Mouse (Mus musculus) forebrain, embryonic 12.5 days (tissue): ENCODE measurements around the gene Ptgfr. TPM values are rescaled to one million over a fixed set of nuclear protein-coding genes. Genes with fewer than 3 reads are reported as not detected.

Experiments
- ATAC-seq: fragments of 200-750 bp; cut with Nextera tagmentation; 2 replicates; pipeline ENCODE4 v1.8.0; 2017; ENCODE audit warnings: moderate TSS enrichment; ENCODE audit not compliant: low FRiP score
- H3K27ac ChIP-seq: fragments of 300-500 bp; sonication (generic); 2 replicates; pipeline ENCODE4 v1.5.1; 2016; ENCODE audit warnings: mild to moderate bottlenecking
- H3K27me3 ChIP-seq: fragments of 300-500 bp; sonication (generic); 2 replicates; pipeline ENCODE4 v1.6.1; 2016; ENCODE audit warnings: mild to moderate bottlenecking
- H3K36me3 ChIP-seq: fragments of 300-500 bp; sonication (generic); replicated peaks from 2 replicates; pipeline ENCODE4 v1.6.1; 2016; ENCODE audit warnings: mild to moderate bottlenecking
- H3K4me1 ChIP-seq: fragments of 300-500 bp; sonication (generic); 2 replicates; pipeline ENCODE4 v1.6.1; 2016
- H3K4me2 ChIP-seq: fragments of 300-500 bp; sonication (generic); 2 replicates; pipeline ENCODE4 v1.6.1; 2016; ENCODE audit warnings: mild to moderate bottlenecking, moderate library complexity
- H3K4me3 ChIP-seq: fragments of 300-500 bp; sonication (generic); replicated peaks from 2 replicates; pipeline ENCODE4 v1.5.1; 2016; ENCODE audit warnings: mild to moderate bottlenecking
- H3K9ac ChIP-seq: fragments of 300-500 bp; sonication (generic); 2 replicates; pipeline ENCODE4 v1.6.1; 2016; ENCODE audit warnings: mild to moderate bottlenecking
- H3K9me3 ChIP-seq: fragments of 300-500 bp; sonication (generic); 2 replicates; pipeline ENCODE4 v1.6.1; 2016
- WGBS: fragments of 180-500 bp; shearing (Covaris S2); methylation state at CpG from one replicate; pipeline ENCODE4 v1.1.7; 2016; 5-methylcytosine and 5-hydroxymethylcytosine counted together
- polyA plus RNA-seq: library from polyadenylated mRNA; unstranded; fragments of >200 nt; fragmentation: Nextera tagmentation; extraction: Ambion mirVana; gene quantifications from 2 replicates; pipeline ENCODE4 v1.2.1, GENCODE M21; 2016

Ptgfr gene
- 0.56 and 0.65 TPM in 2 replicates for polyA plus RNA-seq

- under 1% methylated on average over 30 of the region's 30 CpGs for WGBS
- H3K36me3 ChIP-seq = no peaks in the 10 kb centered on the region
- peak within 1 kb of the TSS; percentile 92 for H3K4me2 ChIP-seq
- peak; percentile 87 for ATAC-seq
- peaks cover 21% of the 10 kb centered on the region for H3K27me3 ChIP-seq
- no peaks in the 10 kb centered on the region for H3K9me3 ChIP-seq
- H3K27ac ChIP-seq = no peak within 1 kb of the TSS
- peaks cover 14% of the 10 kb centered on the region for H3K4me1 ChIP-seq
- H3K4me3 ChIP-seq = peak within 1 kb of the TSS; percentile 49
- peak within 1 kb of the TSS; percentile 57 for H3K9ac ChIP-seq
These were observed at the start of gene Ptgfr for GRCm38 (mm10) chr3:151836871-151837680. Gene Ptgfr (minus strand): TSS chr3:151837630.

- Histone ChIP-seq H3K36me3 (no peaks in the 10 kb centered on the region), H3K4me3 (no peak overlapping the region), H3K4me2 (no peak overlapping the region), H3K27ac (no peak overlapping the region), H3K27me3 (no peaks in the 10 kb centered on the region), H3K9me3 (no peaks in the 10 kb centered on the region), H3K9ac (no peak overlapping the region), H3K4me1 (no peaks in the 10 kb centered on the region)
- no peak for ATAC-seq
- WGBS = 76% methylated on average over 5 of the region's 5 CpGs
These were observed 46.5 kb upstream of the Ptgfr start for GRCm38 (mm10) chr3:151883881-151884280.

- ATAC-seq = no peak
- Histone ChIP-seq H3K4me1 (no peaks in the 10 kb centered on the region), H3K9ac (no peak overlapping the region), H3K36me3 (no peaks in the 10 kb centered on the region), H3K27me3 (no peaks in the 10 kb centered on the region), H3K27ac (no peak overlapping the region), H3K4me3 (no peak overlapping the region), H3K4me2 (no peak overlapping the region), H3K9me3 (no peaks in the 10 kb centered on the region)
- WGBS = 72% methylated on average over 2 of the region's 2 CpGs
These were observed 42.6 kb upstream of the Ptgfr start for GRCm38 (mm10) chr3:151879981-151880380.

GRCm38 (mm10) chr3:151868970-151869369, 31.5 kb upstream of the Ptgfr start:
- H3K4me2 ChIP-seq = no peak overlapping the region
- no peak overlapping the region for H3K9ac ChIP-seq
- no peaks in the 10 kb centered on the region for H3K27me3 ChIP-seq
- no peak for ATAC-seq
- H3K9me3 ChIP-seq = no peaks in the 10 kb centered on the region
- no peak overlapping the region for H3K4me3 ChIP-seq
- no peaks in the 10 kb centered on the region for H3K36me3 ChIP-seq
- no peak overlapping the region for H3K27ac ChIP-seq
- H3K4me1 ChIP-seq = no peaks in the 10 kb centered on the region

- no peak for ATAC-seq
- no peak overlapping the region for H3K9ac ChIP-seq
These were observed 13.9 kb upstream of the Ptgfr start for GRCm38 (mm10) chr3:151851344-151851743.

GRCm38 (mm10) chr3:151850621-151851020, 13.2 kb upstream of the Ptgfr start:
- Histone ChIP-seq H3K27ac (no peak overlapping the region), H3K27me3 (no peaks in the 10 kb centered on the region), H3K9me3 (no peaks in the 10 kb centered on the region), H3K4me3 (no peak overlapping the region), H3K4me2 (no peak overlapping the region), H3K36me3 (no peaks in the 10 kb centered on the region), H3K9ac (no peak overlapping the region), H3K4me1 (no peaks in the 10 kb centered on the region)
- 62% methylated on average over 1 of the region's 1 CpGs for WGBS
- no peak for ATAC-seq

More at GRCm38 (mm10) chr3:151851344-151851743, 13.9 kb upstream of the Ptgfr start:
- Histone ChIP-seq H3K27ac (no peak overlapping the region), H3K27me3 (no peaks in the 10 kb centered on the region), H3K4me1 (no peaks in the 10 kb centered on the region), H3K4me3 (no peak overlapping the region), H3K4me2 (no peak overlapping the region), H3K9me3 (no peaks in the 10 kb centered on the region), H3K36me3 (no peaks in the 10 kb centered on the region)
- WGBS = 97% methylated on average over 1 of the region's 1 CpGs

- 92% methylated on average over 7 of the region's 7 CpGs for WGBS
- H3K4me3 ChIP-seq = no peak overlapping the region
- H3K4me1 ChIP-seq = no peaks in the 10 kb centered on the region
- no peak overlapping the region for H3K9ac ChIP-seq
- H3K4me2 ChIP-seq = no peak overlapping the region
- H3K27ac ChIP-seq = no peak overlapping the region
- H3K36me3 ChIP-seq = no peaks in the 10 kb centered on the region
- ATAC-seq = no peak
- no peaks in the 10 kb centered on the region for H3K27me3 ChIP-seq
- no peaks in the 10 kb centered on the region for H3K9me3 ChIP-seq
These were observed 8.9 kb upstream of the Ptgfr start for GRCm38 (mm10) chr3:151846292-151846691.

GRCm38 (mm10) chr3:151844361-151845154, 7.1 kb upstream of the Ptgfr start:
- Histone ChIP-seq H3K4me3 (no peak overlapping the region), H3K27ac (no peak overlapping the region), H3K9ac (no peak overlapping the region), H3K9me3 (no peaks in the 10 kb centered on the region), H3K4me2 (no peak overlapping the region), H3K36me3 (no peaks in the 10 kb centered on the region), H3K27me3 (no peaks in the 10 kb centered on the region; the same call in 1 of the 2 replicates), H3K4me1 (no peaks in the 10 kb centered on the region)
- 83% methylated on average over 5 of the region's 5 CpGs for WGBS
- ATAC-seq = no peak

- Histone ChIP-seq H3K27me3 (peaks cover 21% of the 10 kb centered on the region), H3K27ac (no peak overlapping the region), H3K4me3 (no peak overlapping the region), H3K4me2 (no peak overlapping the region), H3K4me1 (peaks cover 14% of the 10 kb centered on the region), H3K9me3 (no peaks in the 10 kb centered on the region), H3K36me3 (no peaks in the 10 kb centered on the region), H3K9ac (no peak overlapping the region)
- ATAC-seq = no peak
- 74% methylated on average over 3 of the region's 3 CpGs for WGBS
These were observed 3.3 kb upstream of the Ptgfr start for GRCm38 (mm10) chr3:151840688-151841087.

GRCm38 (mm10) chr3:151838372-151838771, 942 bp upstream of the Ptgfr start:
- Histone ChIP-seq H3K27ac (no peak overlapping the region), H3K9ac (no peak overlapping the region), H3K4me1 (peaks cover 14% of the 10 kb centered on the region), H3K36me3 (no peaks in the 10 kb centered on the region), H3K4me3 (no peak overlapping the region), H3K9me3 (no peaks in the 10 kb centered on the region), H3K27me3 (peaks cover 21% of the 10 kb centered on the region), H3K4me2 (no peak overlapping the region)
- ATAC-seq = no peak
- 60% methylated on average over 6 of the region's 6 CpGs for WGBS

- H3K36me3 ChIP-seq = no peaks in the 10 kb centered on the region
- peak overlapping the region; percentile 92 for H3K4me2 ChIP-seq
- H3K4me3 ChIP-seq = peak overlapping the region; percentile 49
- H3K27ac ChIP-seq = no peak overlapping the region
- H3K9ac ChIP-seq = peak overlapping the region; percentile 57
- peaks cover 21% of the 10 kb centered on the region for H3K27me3 ChIP-seq
- ATAC-seq = no peak
- H3K4me1 ChIP-seq = peaks cover 14% of the 10 kb centered on the region
- no peaks in the 10 kb centered on the region for H3K9me3 ChIP-seq
- 33% methylated on average over 9 of the region's 9 CpGs for WGBS
These were observed 319 bp upstream of the Ptgfr start for GRCm38 (mm10) chr3:151837749-151838148.

GRCm38 (mm10) chr3:151836451-151836850, 979 bp downstream of the Ptgfr start:
- Histone ChIP-seq H3K36me3 (no peaks in the 10 kb centered on the region), H3K27ac (no peak overlapping the region), H3K9me3 (no peaks in the 10 kb centered on the region), H3K4me3 (peak overlapping the region; percentile 49), H3K4me1 (peaks cover 14% of the 10 kb centered on the region), H3K4me2 (peak overlapping the region; percentile 92), H3K9ac (no peak overlapping the region), H3K27me3 (peaks cover 21% of the 10 kb centered on the region)
- no peak for ATAC-seq
- 6% methylated on average over 5 of the region's 5 CpGs for WGBS
